Mouse (Mus musculus) hindbrain, embryonic 13.5 days (tissue): ENCODE results near the gene Med6. TPM values are rescaled to one million over a fixed set of nuclear protein-coding genes. Genes with fewer than 3 reads are reported as not detected.

ENCODE experiments used
- ATAC-seq: fragments of 200-750 bp; cut with Nextera tagmentation; 2 replicates; pipeline ENCODE4 v1.8.0; 2017; ENCODE audit warnings: moderate TSS enrichment; ENCODE audit not compliant: low FRiP score
- H3K27ac ChIP-seq: fragments of 300-500 bp; sonication (generic); 2 replicates; pipeline ENCODE4 v1.5.1; 2015; ENCODE audit warnings: inconsistent platforms, mild to moderate bottlenecking, moderate library complexity
- H3K27me3 ChIP-seq: fragments of 300-500 bp; sonication (generic); 2 replicates; pipeline ENCODE4 v1.6.1; 2015; ENCODE audit warnings: mild to moderate bottlenecking, inconsistent platforms
- H3K36me3 ChIP-seq: fragments of 300-500 bp; sonication (generic); 2 replicates; pipeline ENCODE4 v1.6.1; 2015; ENCODE audit warnings: mild to moderate bottlenecking, inconsistent platforms
- H3K4me1 ChIP-seq: fragments of 300-500 bp; sonication (generic); replicated peaks from 2 replicates; pipeline ENCODE4 v1.6.1; 2015; ENCODE audit warnings: inconsistent platforms
- H3K4me2 ChIP-seq: fragments of 300-500 bp; sonication (generic); 2 replicates; pipeline ENCODE4 v1.6.1; 2015; ENCODE audit warnings: inconsistent platforms, mild to moderate bottlenecking, moderate library complexity
- H3K4me3 ChIP-seq: fragments of 300-500 bp; sonication (generic); 2 replicates; pipeline ENCODE4 v1.5.1; 2015; ENCODE audit warnings: mild to moderate bottlenecking, inconsistent platforms
- H3K9ac ChIP-seq: fragments of 300-500 bp; sonication (generic); 2 replicates; pipeline ENCODE4 v1.6.1; 2015; ENCODE audit warnings: mild to moderate bottlenecking, inconsistent platforms
- H3K9me3 ChIP-seq: fragments of 300-500 bp; sonication (generic); 2 replicates; pipeline ENCODE4 v1.6.1; 2016; ENCODE audit warnings: inconsistent platforms
- WGBS: fragments of 180-500 bp; shearing (Covaris S2); methylation state at CpG from one replicate; pipeline ENCODE4 v1.1.7; 2015; 5-methylcytosine and 5-hydroxymethylcytosine counted together
- polyA plus RNA-seq: library from polyadenylated mRNA; unstranded; fragments of >200 nt; fragmentation: Nextera tagmentation; extraction: Ambion mirVana; gene quantifications from 2 replicates; pipeline ENCODE4 v1.2.1, GENCODE M21; 2015

The Med6 gene
- polyA plus RNA-seq, 1 experiment from 2014 or later, result 50.1 TPM

DNA sequence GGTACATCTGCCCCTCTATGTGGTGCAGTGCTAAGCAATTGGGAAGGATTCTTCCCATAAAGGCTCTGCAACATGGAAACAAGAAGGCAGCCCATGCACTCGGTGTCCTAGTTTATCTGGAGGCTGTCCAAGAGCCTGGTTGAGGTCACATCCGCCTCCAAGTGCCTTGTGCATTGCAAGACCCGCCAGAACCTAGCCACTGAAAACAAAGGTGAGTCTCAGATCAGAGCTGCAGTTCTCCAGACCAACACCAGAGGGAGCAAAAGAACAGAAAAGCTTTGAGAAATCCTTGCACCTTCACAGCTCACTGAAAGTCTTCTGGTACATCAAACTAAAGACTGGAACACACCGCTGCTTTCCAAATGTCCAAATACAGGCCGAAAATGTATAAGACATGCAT lies 24.5 kb upstream of the Med6 start:
- Histone ChIP-seq H3K36me3 (no peaks in the 10 kb centered on the region), H3K4me3 (no peak overlapping the region), H3K4me1 (0 out of 2 replicates have a peak, but pooled peaks cover 2% of the 10 kb centered on the region), H3K27me3 (no peaks in the 10 kb centered on the region), H3K4me2 (no peak overlapping the region), H3K9ac (no peak overlapping the region), H3K27ac (no peak overlapping the region), H3K9me3 (no peaks in the 10 kb centered on the region)
- no peak for ATAC-seq
- WGBS, result 21% methylated on average over 5 of the region's 5 CpGs

GRCm38 (mm10) chr12:81616980-81617379 lies 22.2 kb upstream of the Med6 start:
- no peaks in the 10 kb centered on the region for H3K9me3 ChIP-seq
- H3K27me3 ChIP-seq, result no peaks in the 10 kb centered on the region
- 57% methylated on average over 7 of the region's 7 CpGs for WGBS
- no peak overlapping the region for H3K27ac ChIP-seq
- H3K36me3 ChIP-seq, result no peaks in the 10 kb centered on the region
- 0 out of 2 replicates have a peak overlapping the region, but pooled peaks have one; percentile 35 for H3K9ac ChIP-seq
- no peak for ATAC-seq
- 0 out of 2 replicates have a peak, but pooled peaks cover 2% of the 10 kb centered on the region for H3K4me1 ChIP-seq
- H3K4me3 ChIP-seq, result no peak overlapping the region
- H3K4me2 ChIP-seq, result no peak overlapping the region

- WGBS, result 87% methylated on average over 6 of the region's 6 CpGs
- H3K4me1 ChIP-seq, result 0 out of 2 replicates have a peak, but pooled peaks cover 2% of the 10 kb centered on the region
- H3K27ac ChIP-seq, result no peak overlapping the region
- no peak overlapping the region for H3K4me3 ChIP-seq
- ATAC-seq, result no peak
- no peaks in the 10 kb centered on the region for H3K36me3 ChIP-seq
- no peaks in the 10 kb centered on the region for H3K9me3 ChIP-seq
- H3K9ac ChIP-seq, result no peak overlapping the region
- H3K27me3 ChIP-seq, result no peaks in the 10 kb centered on the region
- no peak overlapping the region for H3K4me2 ChIP-seq
Observed at GRCm38 (mm10) chr12:81615807-81616206, 21.0 kb upstream of the Med6 start.

DNA sequence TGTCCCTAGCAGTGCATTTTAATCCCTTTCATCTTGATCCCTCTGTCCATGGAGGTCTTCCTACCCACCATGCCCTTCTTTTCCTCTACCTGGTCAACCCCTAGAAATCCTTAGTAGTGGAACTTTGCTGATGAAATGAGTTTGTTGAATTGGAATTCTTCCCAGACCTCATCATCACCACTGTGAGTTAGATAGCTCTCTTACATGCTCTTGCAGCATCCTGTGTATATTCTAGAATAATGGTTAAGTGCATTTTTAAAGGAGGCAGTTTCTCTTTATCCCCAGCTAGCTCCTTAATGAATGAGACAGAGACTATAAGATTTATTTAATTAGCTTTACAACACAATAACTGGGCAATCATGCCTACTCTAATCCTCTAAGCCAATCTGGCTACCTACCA lies 14.6 kb upstream of the Med6 start:
- no peak for ATAC-seq
- Histone ChIP-seq H3K27me3 (0 out of 2 replicates have a peak, but pooled peaks cover 3% of the 10 kb centered on the region), H3K4me3 (no peak overlapping the region)

DNA sequence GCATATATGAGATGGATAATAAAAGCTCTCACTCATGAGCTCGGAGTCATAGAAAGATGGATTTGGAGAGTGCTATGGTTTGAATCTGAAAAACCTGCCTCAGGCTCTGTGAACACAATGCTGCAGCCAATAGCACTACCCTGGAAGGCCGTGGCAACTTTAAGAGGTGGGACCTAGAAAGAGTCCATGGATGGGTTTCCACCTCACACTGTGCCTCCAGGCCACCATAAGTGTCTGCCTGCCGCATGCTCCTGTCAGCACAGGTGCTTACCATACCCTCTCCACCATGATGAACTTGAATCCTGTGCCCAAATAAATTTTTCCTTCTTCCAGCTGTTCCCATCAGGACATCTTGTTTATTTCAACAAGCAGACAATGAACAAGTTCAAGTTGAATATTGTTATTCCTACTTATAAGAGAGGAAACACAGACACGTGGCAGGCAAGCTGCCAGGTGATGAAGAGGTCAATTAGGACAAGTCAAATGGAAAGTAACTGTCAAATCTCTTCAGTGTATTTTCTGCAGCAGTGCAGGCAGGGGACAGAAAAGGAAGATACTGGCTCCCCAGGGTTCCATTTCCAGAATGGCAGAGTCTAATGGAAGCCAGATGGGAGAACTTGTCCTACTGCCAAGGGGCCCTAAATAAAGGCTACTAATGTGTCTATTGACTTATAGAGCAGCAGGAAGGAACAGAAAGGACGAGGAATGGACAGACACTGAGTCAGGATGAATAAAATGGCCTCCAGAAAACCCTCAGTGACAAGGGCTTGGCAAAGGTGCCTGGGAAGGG lies 10.4 kb upstream of the Med6 start:
- Histone ChIP-seq H3K9ac (no peak overlapping the region), H3K4me3 (no peak overlapping the region), H3K4me2 (no peak overlapping the region), H3K27ac (peak overlapping the region; percentile 56), H3K9me3 (no peaks in the 10 kb centered on the region), H3K36me3 (no peaks in the 10 kb centered on the region), H3K27me3 (peaks cover 3% of the 10 kb centered on the region; the same call in 1 of the 2 replicates), H3K4me1 (0 out of 2 replicates have a peak, but pooled peaks cover 7% of the 10 kb centered on the region)
- no peak for ATAC-seq
- WGBS, result 58% methylated on average over 5 of the region's 5 CpGs

More for the DNA sequence above, 14.6 kb upstream of the Med6 start:
- Histone ChIP-seq H3K4me1 (0 out of 2 replicates have a peak, but pooled peaks cover 7% of the 10 kb centered on the region), H3K27ac (no peak overlapping the region), H3K4me2 (no peak overlapping the region), H3K36me3 (no peaks in the 10 kb centered on the region), H3K9ac (no peak overlapping the region), H3K9me3 (no peaks in the 10 kb centered on the region)

DNA sequence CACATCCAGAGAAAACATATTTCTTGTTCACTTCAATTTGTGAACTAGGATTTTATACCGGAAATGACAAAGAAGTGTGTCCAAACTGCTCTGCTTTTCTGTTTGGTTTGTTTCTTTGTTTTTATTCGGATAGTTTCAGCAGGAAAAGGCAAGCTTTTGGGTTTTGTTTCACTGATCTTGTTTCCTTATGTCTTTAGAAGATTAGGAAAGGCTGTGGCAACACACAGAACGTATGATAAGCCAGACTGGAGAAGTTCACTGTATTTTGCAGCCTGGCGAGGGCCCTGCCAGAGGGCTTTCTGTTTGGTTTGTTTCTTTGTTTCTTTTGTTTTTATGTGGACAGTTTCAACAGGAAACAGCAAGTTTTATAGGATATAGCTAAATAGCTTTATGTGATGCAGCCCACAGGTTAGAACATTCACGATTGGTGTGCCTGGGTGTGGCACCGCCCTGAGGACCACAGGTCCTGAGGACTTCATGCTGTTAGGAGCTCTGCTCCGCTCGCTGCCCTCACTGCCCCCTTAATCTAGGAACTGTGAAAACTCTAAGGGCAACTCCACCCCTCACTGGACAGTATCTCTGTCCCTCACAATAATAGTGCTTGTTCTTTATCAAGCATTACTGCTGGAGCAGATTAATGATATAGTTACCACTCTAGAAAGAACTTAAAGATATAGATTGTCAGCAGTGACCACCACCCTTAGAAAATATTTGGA lies 1.9 kb upstream of the Med6 start:
- no peak for ATAC-seq
- Histone ChIP-seq H3K36me3 (no peaks in the 10 kb centered on the region), H3K4me3 (no peak overlapping the region), H3K9ac (no peak overlapping the region), H3K4me2 (no peak overlapping the region), H3K27ac (no peak overlapping the region), H3K4me1 (peaks cover 8% of the 10 kb centered on the region), H3K27me3 (no peaks in the 10 kb centered on the region), H3K9me3 (no peaks in the 10 kb centered on the region)
- WGBS, result 81% methylated on average over 8 of the region's 8 CpGs

- WGBS, result 96% methylated on average over 1 of the region's 1 CpGs
- Histone ChIP-seq H3K9ac (no peak within 1 kb of the TSS), H3K27ac (no peak within 1 kb of the TSS), H3K4me2 (no peak within 1 kb of the TSS), H3K27me3 (no peaks in the 10 kb centered on the region), H3K4me3 (no peak within 1 kb of the TSS), H3K9me3 (no peaks in the 10 kb centered on the region), H3K4me1 (no peaks in the 10 kb centered on the region), H3K36me3 (peaks cover 28% of the 10 kb centered on the region)
- ATAC-seq, result no peak
Observed at GRCm38 (mm10) chr12:81568374-81568773, 26.4 kb downstream of the Med6 start, which contains the start of gene Adam21. Gene Adam21 (minus strand): TSS chr12:81568474.

DNA sequence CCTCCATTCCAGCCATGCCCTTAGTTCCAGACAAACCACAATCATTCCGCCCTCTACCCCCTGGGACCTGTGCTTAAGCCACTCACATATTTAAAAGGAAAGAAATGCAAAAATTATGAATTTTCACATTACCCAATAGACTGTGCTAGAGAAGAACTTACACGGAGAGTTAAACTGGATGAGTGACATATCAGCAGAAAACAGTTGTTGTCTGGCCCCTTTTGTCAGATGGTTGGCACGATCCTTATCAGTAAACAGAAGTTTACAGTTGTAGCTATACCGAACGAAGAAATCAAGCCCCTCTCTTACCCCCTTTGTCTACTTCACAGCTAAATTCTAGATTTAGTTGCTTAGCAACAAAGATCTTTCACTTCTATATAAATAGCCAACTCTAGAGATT lies 26.9 kb downstream of the Med6 start:
- H3K4me3 ChIP-seq, result no peak overlapping the region

DNA sequence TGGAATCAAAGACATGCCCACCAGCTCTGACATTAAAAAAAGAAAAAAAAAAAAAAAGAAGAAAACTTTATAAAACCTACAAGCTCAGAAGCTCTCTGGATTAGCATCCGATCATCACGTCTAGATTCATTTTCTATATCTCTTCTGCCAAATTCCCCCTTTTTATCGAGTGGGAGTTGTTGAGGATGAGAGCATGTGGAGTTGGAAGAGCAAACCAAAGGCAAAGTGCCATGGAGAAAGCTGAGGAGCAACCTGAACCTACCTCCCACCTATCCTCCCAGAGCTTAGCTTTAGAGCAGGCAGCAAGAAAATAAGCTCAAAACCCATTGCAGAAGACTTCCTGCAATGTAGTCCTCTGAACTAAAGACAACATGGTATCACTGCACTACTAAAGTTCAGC lies 30.6 kb downstream of the Med6 start:
- Histone ChIP-seq H3K27ac (no peak overlapping the region), H3K4me3 (no peak overlapping the region), H3K9me3 (no peaks in the 10 kb centered on the region), H3K9ac (no peak overlapping the region), H3K4me1 (no peaks in the 10 kb centered on the region), H3K4me2 (no peak overlapping the region), H3K27me3 (no peaks in the 10 kb centered on the region), H3K36me3 (0 out of 2 replicates have a peak, but pooled peaks cover 3% of the 10 kb centered on the region)
- WGBS, result 97% methylated on average over 3 of the region's 3 CpGs
- no peak for ATAC-seq

More for the DNA sequence above, 26.9 kb downstream of the Med6 start:
- H3K4me2 ChIP-seq, result no peak overlapping the region
- no peaks in the 10 kb centered on the region for H3K27me3 ChIP-seq
- 83% methylated on average over 5 of the region's 5 CpGs for WGBS
- H3K36me3 ChIP-seq, result peaks cover 24% of the 10 kb centered on the region
- H3K9me3 ChIP-seq, result no peaks in the 10 kb centered on the region
- H3K9ac ChIP-seq, result no peak overlapping the region
- no peak for ATAC-seq
- H3K27ac ChIP-seq, result no peak overlapping the region
- H3K4me1 ChIP-seq, result no peaks in the 10 kb centered on the region

DNA sequence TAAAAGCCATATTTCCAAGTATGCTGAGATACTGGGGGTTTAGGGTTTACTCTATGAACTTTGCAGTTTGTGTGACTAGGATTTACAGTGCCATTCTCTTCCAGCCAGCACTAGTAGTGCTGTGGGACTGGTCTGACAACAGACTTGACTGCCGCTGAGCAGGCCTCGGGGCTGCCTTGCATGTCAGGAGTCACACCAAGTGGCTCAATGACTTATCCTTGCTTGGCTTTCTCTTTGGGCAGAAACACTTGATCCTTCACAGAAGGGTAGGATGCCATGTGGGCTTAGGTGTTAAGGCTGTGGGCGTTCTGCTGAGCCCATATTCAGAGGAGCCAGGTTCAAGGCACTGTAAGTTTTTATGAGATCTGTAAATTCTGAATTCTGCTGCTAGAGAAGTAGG lies 45.5 kb downstream of the Med6 start:
- ATAC-seq, result no peak
- H3K4me3 ChIP-seq, result no peak overlapping the region
- WGBS, result 91% methylated on average over 3 of the region's 3 CpGs
- no peaks in the 10 kb centered on the region for H3K4me1 ChIP-seq
- H3K27ac ChIP-seq, result no peak overlapping the region
- no peaks in the 10 kb centered on the region for H3K36me3 ChIP-seq
- no peak overlapping the region for H3K4me2 ChIP-seq
- no peak overlapping the region for H3K9ac ChIP-seq
- peaks cover 3% of the 10 kb centered on the region; the same call in 1 of the 2 replicates for H3K9me3 ChIP-seq
- H3K27me3 ChIP-seq, result no peaks in the 10 kb centered on the region

- no peaks in the 10 kb centered on the region for H3K27me3 ChIP-seq
- H3K9me3 ChIP-seq, result peaks cover 3% of the 10 kb centered on the region; the same call in 1 of the 2 replicates
- no peak overlapping the region for H3K9ac ChIP-seq
- 74% methylated on average over 4 of the region's 4 CpGs for WGBS
- H3K4me3 ChIP-seq, result no peak overlapping the region
- H3K27ac ChIP-seq, result no peak overlapping the region
- no peaks in the 10 kb centered on the region for H3K4me1 ChIP-seq
- H3K36me3 ChIP-seq, result no peaks in the 10 kb centered on the region
- no peak overlapping the region for H3K4me2 ChIP-seq
- no peak for ATAC-seq
Observed at GRCm38 (mm10) chr12:81547163-81547562, 47.6 kb downstream of the Med6 start.

DNA sequence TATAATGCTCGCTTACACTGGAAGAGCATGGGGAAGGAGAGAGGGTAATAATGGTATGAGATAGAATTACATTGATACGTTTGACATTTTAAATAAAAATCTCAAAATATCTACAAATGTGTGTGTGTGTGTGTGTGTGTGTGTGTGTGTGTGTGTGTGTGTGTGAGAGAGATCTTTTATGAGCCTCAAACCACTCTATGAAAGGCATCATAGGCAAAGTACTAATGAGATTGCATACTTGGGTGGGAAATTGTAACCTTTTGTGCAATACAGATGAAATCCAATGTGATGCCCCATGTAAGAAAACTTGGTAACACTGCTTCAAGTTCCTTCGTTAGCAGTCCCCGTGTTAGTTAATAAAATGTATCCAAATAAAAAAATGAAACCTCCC lies 61.8 kb downstream of the Med6 start:
- Histone ChIP-seq H3K4me2 (peak overlapping the region; percentile 68), H3K9me3 (no peaks in the 10 kb centered on the region), H3K4me1 (peaks cover 21% of the 10 kb centered on the region), H3K27me3 (no peaks in the 10 kb centered on the region), H3K27ac (peak overlapping the region; percentile 87), H3K9ac (peak overlapping the region; percentile 89), H3K4me3 (peak overlapping the region; percentile 78), H3K36me3 (no peaks in the 10 kb centered on the region)
- 35% methylated on average over 4 of the region's 4 CpGs for WGBS
- 0 out of 2 replicates have a peak, but pooled peaks have one; percentile 67 for ATAC-seq
